ENCODE assay signal across 8 mouse cellular contexts in the genomic region with DNA sequence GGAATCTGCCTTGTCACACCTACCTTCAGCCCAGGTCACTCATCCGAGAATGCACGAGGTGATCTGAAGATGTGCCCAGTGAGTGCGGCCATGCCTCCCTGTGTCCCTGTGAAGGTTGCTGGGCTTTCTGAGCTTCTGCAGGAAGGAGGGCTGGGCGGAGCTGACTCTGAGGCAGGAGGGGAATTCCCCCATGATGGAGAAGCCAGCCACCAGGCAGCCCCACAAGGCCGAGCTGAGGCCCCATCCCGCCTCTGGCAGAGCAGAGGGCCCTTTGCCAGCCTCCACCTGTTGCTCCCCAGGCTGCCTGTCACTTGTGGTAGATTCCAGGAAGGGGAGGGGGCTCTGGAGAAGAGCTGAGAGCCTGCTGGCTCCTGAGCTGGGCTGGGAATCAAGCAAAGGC. TPM values are rescaled to one million over a fixed set of nuclear protein-coding genes. Genes with fewer than 3 reads are reported as not detected.
DNase-seq lines count a peak whose midpoint lies in the region; ATAC-seq and TF ChIP-seq lines count a peak whose summit lies in the region.

A gene (minus strand): TSS at position 108 of the 400 bp plus-strand sequence.

- H3K9me3 ChIP-seq in hindbrain, postnatal 0 days (ENCODE audit: low read length), result no peaks in the 10 kb centered on the region
- H3K9me3 ChIP-seq in limb, embryonic 12.5 days, result no peaks in the 10 kb centered on the region
- H3K9me3 ChIP-seq in neural tube, embryonic 13.5 days, result no peaks in the 10 kb centered on the region

- no peak for DNase-seq in layer of hippocampus, adult 2 months (ENCODE audit: low spot score in 2 of 2)
- no peak for DNase-seq in layer of hippocampus, adult 9-11 months
- DNase-seq in adrenal gland, postnatal 10 days, result peak; percentile 64
- DNase-seq in gastrocnemius, postnatal 25 days, result no peak
- DNase-seq in hindbrain, postnatal 0 days (ENCODE audit: low spot score), result no peak
- DNase-seq in cerebellum, adult 11 months, result no peak

- H3K9ac ChIP-seq in hindbrain, postnatal 0 days (replicated peaks; ENCODE audit: low read length), result no peak within 1 kb of the TSS
- 0 out of 2 replicates have a peak within 1 kb of the TSS, but pooled peaks have one; percentile 13 for H3K9ac ChIP-seq in limb, embryonic 12.5 days (replicated peaks)
- no peak within 1 kb of the TSS for H3K9ac ChIP-seq in neural tube, embryonic 13.5 days

- no peak within 1 kb of the TSS for H3K4me2 ChIP-seq in hindbrain, postnatal 0 days (ENCODE audit: low read depth, low read length)
- no peak within 1 kb of the TSS for H3K4me2 ChIP-seq in limb, embryonic 12.5 days
- no peak within 1 kb of the TSS for H3K4me2 ChIP-seq in neural tube, embryonic 13.5 days

- H3K4me3 ChIP-seq in layer of hippocampus, adult 2 months, result no peak within 1 kb of the TSS
- H3K4me3 ChIP-seq in hindbrain, postnatal 0 days (ENCODE audit: low read length), result no peak within 1 kb of the TSS
- H3K4me3 ChIP-seq in limb, embryonic 12.5 days (replicated peaks), result no peak within 1 kb of the TSS
- no peak within 1 kb of the TSS for H3K4me3 ChIP-seq in neural tube, embryonic 13.5 days

- no peak within 1 kb of the TSS for H3K27ac ChIP-seq in layer of hippocampus, adult 2 months
- H3K27ac ChIP-seq in hindbrain, postnatal 0 days, result no peak within 1 kb of the TSS
- no peak within 1 kb of the TSS for H3K27ac ChIP-seq in limb, embryonic 12.5 days
- no peak within 1 kb of the TSS for H3K27ac ChIP-seq in neural tube, embryonic 13.5 days (replicated peaks)

- 35% methylated on average over 6 of the region's 6 CpGs for WGBS in hindbrain, postnatal 0 days
- WGBS in limb, embryonic 12.5 days, result 20% methylated on average over 6 of the region's 6 CpGs
- 40% methylated on average over 6 of the region's 6 CpGs for WGBS in neural tube, embryonic 13.5 days

- no peak for TF ChIP-seq CTCF in layer of hippocampus, adult 2 months (conservative IDR thresholded peaks at IDR 0.05)
- TF ChIP-seq CTCF in hindbrain, postnatal 0 days (IDR thresholded peaks at IDR 0.05; ENCODE audit: low read depth), result no peak

- no peaks in the 10 kb centered on the region for H3K36me3 ChIP-seq in hindbrain, postnatal 0 days (ENCODE audit: insufficient read depth, low read length)
- no peaks in the 10 kb centered on the region for H3K36me3 ChIP-seq in limb, embryonic 12.5 days
- no peaks in the 10 kb centered on the region for H3K36me3 ChIP-seq in neural tube, embryonic 13.5 days

- ATAC-seq in hindbrain, postnatal 0 days, result no peak
- no peak for ATAC-seq in limb, embryonic 12.5 days (ENCODE audit: insufficient number of reproducible peaks, insufficient read depth, low FRiP score, low TSS enrichment, low read depth)
- ATAC-seq in neural tube, embryonic 13.5 days (ENCODE audit: low read depth), result no peak

- no peaks in the 10 kb centered on the region for H3K27me3 ChIP-seq in hindbrain, postnatal 0 days (ENCODE audit: insufficient read depth, low read length)
- H3K27me3 ChIP-seq in limb, embryonic 12.5 days, result no peaks in the 10 kb centered on the region
- no peaks in the 10 kb centered on the region for H3K27me3 ChIP-seq in neural tube, embryonic 13.5 days

- no peaks in the 10 kb centered on the region for H3K4me1 ChIP-seq in hindbrain, postnatal 0 days (ENCODE audit: insufficient read depth, low read length)
- peaks cover 4% of the 10 kb centered on the region; the same call in 1 of the 2 replicates for H3K4me1 ChIP-seq in limb, embryonic 12.5 days (replicated peaks)
- no peaks in the 10 kb centered on the region for H3K4me1 ChIP-seq in neural tube, embryonic 13.5 days (replicated peaks)

RNA-seq across cellular contexts. Expression of the gene that starts here (rescaled TPM):
- 10 to 100 TPM; 33.0 to 33.1 TPM for total RNA-seq in layer of hippocampus, adult 2 months (2021)
- total RNA-seq in adrenal gland, postnatal 10 days (2021), result 10 to 100 TPM; 53.2 to 64.1 TPM
- total RNA-seq in gastrocnemius, postnatal 25 days (2021), result 10 to 100 TPM; 27.6 to 31.9 TPM
- 15.3 and 16.7 TPM in 2 replicates for total RNA-seq in hindbrain, postnatal 0 days (2014; rRNA removed)
- 17.1 and 19.8 TPM in 2 replicates for polyA plus RNA-seq in hindbrain, postnatal 0 days (2015; fragmentation: Nextera tagmentation; extraction: Ambion mirVana)
- polyA plus RNA-seq in limb, embryonic 12.5 days (2016; fragmentation: Nextera tagmentation; extraction: Ambion mirVana), result 17.5 and 18.0 TPM in 2 replicates
- polyA plus RNA-seq in neural tube, embryonic 13.5 days (2015; fragmentation: Nextera tagmentation; extraction: Ambion mirVana), result 16.1 and 17.3 TPM in 2 replicates
